ENCODE assay signal across 12 mouse cellular contexts in genomic region chr11:11886403-11886998, GRCm38 (mm10). TPM values are rescaled to one million over a fixed set of nuclear protein-coding genes. Genes with fewer than 3 reads are reported as not detected.
A peak's percentile ranks its signal among the peaks of the same experiment; 100 is the strongest.
DNase-seq lines count a peak whose midpoint lies in the region; ATAC-seq lines count a peak whose summit lies in the region.
"Had no signal": no experiment of that assay in that cellular context is flagged by ENCODE, and none has a peak within 500 bp of the region (broad histone marks: within the 10 kb centered on the region; RNA-seq: fewer than 3 reads in every experiment).

No protein-coding gene starts in this region.

- peak overlapping the region; percentile 77 for H3K27ac ChIP-seq in forebrain, embryonic 10.5 days
- H3K27ac ChIP-seq in forebrain, embryonic 15.5 days (replicated peaks): no peak overlapping the region
- peak overlapping the region; percentile 79 for H3K27ac ChIP-seq in liver, embryonic 12.5 days
- no peak overlapping the region for H3K27ac ChIP-seq in kidney, embryonic 14.5 days (ENCODE audit: low read depth, low read length)

- H3K36me3 ChIP-seq in forebrain, embryonic 10.5 days (replicated peaks): no peaks in the 10 kb centered on the region
- no peaks in the 10 kb centered on the region for H3K36me3 ChIP-seq in forebrain, embryonic 15.5 days
- no peaks in the 10 kb centered on the region for H3K36me3 ChIP-seq in liver, embryonic 12.5 days
- H3K36me3 ChIP-seq in kidney, embryonic 14.5 days (ENCODE audit: control insufficient read depth, insufficient read depth, low read length): no peaks in the 10 kb centered on the region

- H3K9ac ChIP-seq in forebrain, embryonic 15.5 days (replicated peaks): no peak overlapping the region
- peak overlapping the region; percentile 55 for H3K9ac ChIP-seq in liver, embryonic 12.5 days
- H3K9ac ChIP-seq in kidney, embryonic 14.5 days (ENCODE audit: low read depth, low read length): no peak overlapping the region
- H3K9ac ChIP-seq: forebrain, postnatal 0 days had no signal

- H3K9me3 ChIP-seq in forebrain, embryonic 10.5 days: no peaks in the 10 kb centered on the region
- no peaks in the 10 kb centered on the region for H3K9me3 ChIP-seq in forebrain, embryonic 15.5 days
- no peaks in the 10 kb centered on the region for H3K9me3 ChIP-seq in liver, embryonic 12.5 days (replicated peaks)
- no peaks in the 10 kb centered on the region for H3K9me3 ChIP-seq in kidney, embryonic 14.5 days (ENCODE audit: control insufficient read depth, low read length)

- 61% methylated on average over 4 of the region's 4 CpGs for WGBS in forebrain, embryonic 10.5 days
- 61% methylated on average over 4 of the region's 4 CpGs for WGBS in forebrain, embryonic 15.5 days
- WGBS in liver, embryonic 12.5 days (ENCODE audit: insufficient replicate concordance): 8% methylated on average over 4 of the region's 4 CpGs
- WGBS in kidney, embryonic 14.5 days: 46% methylated on average over 4 of the region's 4 CpGs

- peaks cover 18% of the 10 kb centered on the region for H3K27me3 ChIP-seq in forebrain, embryonic 10.5 days (ENCODE audit: poor library complexity, severe bottlenecking)
- H3K27me3 ChIP-seq in forebrain, embryonic 15.5 days: no peaks in the 10 kb centered on the region
- H3K27me3 ChIP-seq in liver, embryonic 12.5 days (replicated peaks): no peaks in the 10 kb centered on the region
- no peaks in the 10 kb centered on the region for H3K27me3 ChIP-seq in kidney, embryonic 14.5 days (ENCODE audit: control insufficient read depth, insufficient read depth, low read length)

- peaks cover 66% of the 10 kb centered on the region for H3K4me1 ChIP-seq in forebrain, embryonic 10.5 days
- 0 out of 2 replicates have a peak, but pooled peaks cover 3% of the 10 kb centered on the region for H3K4me1 ChIP-seq in forebrain, embryonic 15.5 days
- H3K4me1 ChIP-seq in liver, embryonic 12.5 days: peaks cover 76% of the 10 kb centered on the region
- peaks cover 19% of the 10 kb centered on the region; the same call in 1 of the 2 replicates for H3K4me1 ChIP-seq in kidney, embryonic 14.5 days (ENCODE audit: control insufficient read depth, insufficient read depth, low read length)

- no peak overlapping the region for H3K4me3 ChIP-seq in forebrain, embryonic 10.5 days
- no peak overlapping the region for H3K4me3 ChIP-seq in forebrain, embryonic 15.5 days
- H3K4me3 ChIP-seq in liver, embryonic 12.5 days: no peak overlapping the region
- no peak overlapping the region for H3K4me3 ChIP-seq in kidney, embryonic 14.5 days (ENCODE audit: low read length)
- H3K4me3 ChIP-seq: myocyte had no signal

- H3K4me2 ChIP-seq in forebrain, embryonic 15.5 days (replicated peaks): no peak overlapping the region
- H3K4me2 ChIP-seq in liver, embryonic 12.5 days: peak overlapping the region; percentile 38
- H3K4me2 ChIP-seq in kidney, embryonic 14.5 days (replicated peaks; ENCODE audit: low read depth, low read length): no peak overlapping the region

- ATAC-seq in forebrain, embryonic 15.5 days (replicated peaks): no peak
- peak; percentile 48 for ATAC-seq in liver, embryonic 12.5 days
- no peak for ATAC-seq in kidney, embryonic 14.5 days (ENCODE audit: low FRiP score, low TSS enrichment)
- ATAC-seq: forebrain, postnatal 0 days; hindbrain, embryonic 16.5 days had no signal

- DNase-seq in forebrain, embryonic 10.5 days (ENCODE audit: extremely low spot score, low spot score): no peak
- peak; percentile 21 for DNase-seq in thymus, postnatal 0 days (ENCODE audit: low spot score)
- no peak for DNase-seq in thymus, postnatal 25 days
- no peak for DNase-seq in spleen, postnatal 10 days (ENCODE audit: low spot score in 2 of 2)
- DNase-seq in cerebellum, adult 11-12 months: no peak
- DNase-seq: cerebellum, postnatal 14 days; forebrain, postnatal 0 days had no signal

RNA-seq across cellular contexts. Expression of gene Ddc, which starts 11.4 kb away (rescaled TPM):
- 5.1 and 6.0 TPM in 2 replicates for polyA plus RNA-seq in forebrain, embryonic 10.5 days (2016; fragmentation: Nextera tagmentation; extraction: Ambion mirVana)
- polyA plus RNA-seq in forebrain, embryonic 15.5 days (2015; fragmentation: Nextera tagmentation; extraction: Ambion mirVana): 3.2 and 6.9 TPM in 2 replicates
- 4.9 and 7.8 TPM in 2 replicates for polyA plus RNA-seq in thymus, postnatal 0 days (2015; fragmentation: Nextera tagmentation; extraction: Ambion mirVana)
- 9.3 and 10.4 TPM in 2 replicates for polyA plus RNA-seq in liver, embryonic 12.5 days (2016; fragmentation: Nextera tagmentation; extraction: Ambion mirVana)
- polyA plus RNA-seq in kidney, embryonic 14.5 days (2014; fragmentation: Nextera tagmentation; extraction: Ambion mirVana): 7.1 and 8.4 TPM in 2 replicates

Comparison
In these comparisons a context has a peak if more than half of its experiments do, and no peak if none do; other contexts are left out.
1. H3K27ac ChIP-seq: peak in forebrain, embryonic 10.5 days (single experiment) and liver, embryonic 12.5 days (single experiment); none in forebrain, embryonic 15.5 days (single experiment) and kidney, embryonic 14.5 days (single experiment).